Mouse (Mus musculus) monocyte, adult 2 months (primary cell): Measurements from ENCODE around the gene Dpp10.

Experiments used
- DNase-seq, 2 experiments: peaks; one replicate each; pipeline ENCODE4 v3.0.0; 2022; ENCODE audit warnings: low spot score in 2 of 2, low read depth in 1 of 2

Dpp10 gene

DNA sequence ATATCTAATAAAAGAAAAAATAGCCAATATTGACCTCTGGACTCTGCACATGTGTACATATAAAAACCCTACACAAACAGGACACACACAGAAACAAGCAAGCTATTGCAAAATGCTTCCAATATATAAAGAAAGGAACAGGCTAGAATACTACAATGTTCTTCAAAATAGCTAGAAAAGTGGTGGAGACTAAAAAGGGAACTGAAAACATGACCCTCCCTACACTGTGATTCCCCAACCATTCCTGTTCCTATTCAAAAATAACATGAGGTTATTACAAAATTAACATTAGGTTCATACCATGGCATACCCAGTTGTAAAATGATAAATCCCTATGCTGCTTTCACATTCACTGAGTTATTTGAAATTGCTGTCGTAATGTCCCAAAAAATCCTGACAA lies 125.8 kb downstream of the Dpp10 start:
- no peak for DNase-seq

GRCm38 (mm10) chr1:123902628-123903027 lies 142.7 kb downstream of the Dpp10 start:
- no peak for DNase-seq

DNA sequence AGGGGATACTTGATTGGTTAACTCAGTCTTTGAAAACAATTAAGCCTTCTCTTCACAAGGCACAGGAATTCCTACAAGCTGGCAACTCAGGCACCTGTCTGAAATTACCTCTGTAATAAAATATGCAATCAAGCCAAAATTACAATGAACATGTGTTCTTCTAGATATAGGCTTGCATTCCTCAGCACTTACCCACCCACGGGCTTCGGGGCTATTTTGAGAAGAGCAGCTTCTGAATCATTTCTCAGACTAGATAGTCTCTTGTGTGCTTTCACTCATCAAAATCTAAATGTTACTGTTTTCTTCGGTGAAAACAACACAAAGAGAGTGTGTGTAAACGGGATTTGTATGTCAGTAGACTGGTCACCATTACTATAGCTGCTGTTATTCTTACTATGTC lies 144.1 kb downstream of the Dpp10 start:
- no peak for DNase-seq

DNA sequence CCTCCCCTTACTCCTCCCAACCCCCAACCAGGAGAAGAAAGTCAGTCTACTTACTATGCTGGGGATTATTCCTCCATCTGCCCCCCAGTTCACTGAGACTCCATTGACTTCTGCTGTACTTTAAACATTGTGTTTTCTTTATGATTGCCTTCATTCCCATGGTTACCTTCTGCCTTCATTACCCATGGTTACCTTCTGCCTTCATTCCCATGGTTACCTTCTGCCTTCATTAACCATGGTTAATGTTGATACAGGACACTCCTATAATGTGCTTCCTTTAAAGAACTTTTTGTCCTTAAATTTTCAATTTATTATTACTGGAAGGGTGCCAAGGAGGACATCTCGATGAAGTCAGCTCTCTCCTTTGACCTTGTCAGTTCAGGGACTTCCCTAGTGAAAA lies 158.1 kb downstream of the Dpp10 start:
- no peak for DNase-seq

GRCm38 (mm10) chr1:123846881-123847280 lies 198.5 kb downstream of the Dpp10 start:
- no peak for DNase-seq

DNA sequence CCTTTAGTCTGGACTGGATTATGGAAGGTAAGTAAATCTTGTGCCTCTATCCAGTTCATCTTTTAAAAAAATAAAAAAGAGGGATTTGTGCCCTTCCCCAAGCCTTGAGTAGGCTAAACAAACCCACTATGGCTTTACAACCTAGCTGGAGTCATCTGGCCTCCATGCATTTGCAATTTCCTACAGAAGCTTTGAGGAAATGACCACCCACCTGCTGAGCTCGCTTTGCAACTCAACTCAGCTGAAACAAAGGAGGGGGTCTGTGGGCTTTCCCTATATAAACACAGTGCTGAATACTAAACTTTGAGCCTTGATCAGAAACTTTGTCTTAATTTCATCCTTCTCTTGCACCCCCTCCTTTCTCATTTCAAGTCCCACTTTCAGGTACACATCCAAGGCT lies 244.2 kb downstream of the Dpp10 start:
- no peak for DNase-seq

DNA sequence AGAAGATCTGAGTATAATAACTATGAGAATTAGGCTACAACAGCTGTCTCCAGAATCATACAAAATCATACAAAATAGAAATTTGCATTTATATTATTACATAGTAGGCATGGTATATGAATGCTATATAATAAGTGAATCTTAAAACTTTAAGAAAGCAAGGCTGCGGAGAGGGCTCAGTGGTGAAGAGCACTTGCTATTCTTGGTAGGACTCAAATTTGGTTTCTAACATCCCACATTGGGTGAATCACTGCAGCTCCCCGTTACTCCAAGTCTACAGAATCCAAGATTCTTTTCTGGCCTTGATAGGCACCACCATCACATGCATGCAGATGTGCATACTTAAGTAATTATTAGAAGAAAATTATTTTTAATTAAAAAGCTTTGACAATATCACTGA lies 279.8 kb downstream of the Dpp10 start:
- DNase-seq: no peak

- no peak for DNase-seq
These were observed 283.1 kb downstream of the Dpp10 start for GRCm38 (mm10) chr1:123762272-123762671.

DNA sequence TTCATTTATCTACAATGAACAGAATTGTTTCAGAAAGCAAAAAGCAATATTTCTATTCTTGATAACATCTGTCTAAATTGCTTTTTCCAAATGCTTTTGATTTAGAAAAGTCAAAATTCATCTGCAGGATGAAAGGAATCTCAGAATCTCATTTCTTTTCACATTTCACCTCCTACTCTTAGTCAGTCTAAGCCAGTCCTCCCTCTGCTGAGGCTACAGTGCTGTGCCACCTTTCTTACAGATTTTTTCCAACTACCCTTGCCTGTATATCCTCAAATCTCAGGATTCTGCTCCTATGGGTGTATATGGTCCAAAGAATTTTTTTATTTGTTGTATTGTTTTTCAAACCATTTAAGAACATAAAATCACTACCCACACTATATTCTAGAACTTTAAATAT lies 289.3 kb downstream of the Dpp10 start:
- no peak for DNase-seq

GRCm38 (mm10) chr1:123707292-123707691 lies 338.1 kb downstream of the Dpp10 start:
- DNase-seq: no peak

- no peak for DNase-seq
These were observed 386.9 kb downstream of the Dpp10 start for GRCm38 (mm10) chr1:123658409-123658808.

DNA sequence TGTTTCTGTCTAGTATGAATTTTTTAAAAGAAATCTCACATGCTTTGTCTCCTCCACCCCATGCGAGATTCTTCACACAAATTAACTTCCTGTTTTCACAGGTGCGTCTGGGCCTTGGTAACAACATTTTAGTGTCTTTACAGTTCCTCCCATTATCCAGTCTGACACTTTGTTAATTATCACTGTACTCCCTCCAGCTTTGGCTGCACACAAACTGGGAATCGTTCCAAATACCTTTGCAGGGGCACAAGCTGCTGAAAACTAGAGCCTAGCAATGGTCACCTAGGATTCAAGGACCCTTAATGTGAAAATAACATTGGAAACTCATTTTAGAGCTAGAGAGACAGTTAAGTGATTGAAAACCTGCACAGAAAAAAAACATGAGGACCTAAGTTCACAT lies 388.8 kb downstream of the Dpp10 start:
- DNase-seq: no peak

GRCm38 (mm10) chr1:123637897-123638296 lies 407.5 kb downstream of the Dpp10 start:
- DNase-seq: no peak

DNA sequence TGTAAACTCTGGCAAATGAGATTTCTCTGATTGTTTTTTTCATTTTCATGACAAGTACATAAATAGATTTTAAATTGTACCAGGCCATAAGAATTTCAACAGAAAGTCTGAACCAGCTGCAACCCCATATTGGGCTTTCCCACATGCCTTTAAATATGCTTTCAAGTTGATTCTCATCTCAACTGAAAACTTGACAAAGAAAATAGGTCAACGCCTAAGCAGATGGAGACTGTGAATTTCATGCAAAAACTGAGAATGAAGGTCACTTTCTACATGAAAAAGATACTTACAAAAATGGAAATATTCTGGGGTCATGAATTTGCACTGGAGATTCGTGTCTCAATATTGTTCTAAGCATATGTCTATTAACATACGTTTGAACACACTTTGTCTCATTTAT lies 417.1 kb downstream of the Dpp10 start:
- DNase-seq: no peak

DNA sequence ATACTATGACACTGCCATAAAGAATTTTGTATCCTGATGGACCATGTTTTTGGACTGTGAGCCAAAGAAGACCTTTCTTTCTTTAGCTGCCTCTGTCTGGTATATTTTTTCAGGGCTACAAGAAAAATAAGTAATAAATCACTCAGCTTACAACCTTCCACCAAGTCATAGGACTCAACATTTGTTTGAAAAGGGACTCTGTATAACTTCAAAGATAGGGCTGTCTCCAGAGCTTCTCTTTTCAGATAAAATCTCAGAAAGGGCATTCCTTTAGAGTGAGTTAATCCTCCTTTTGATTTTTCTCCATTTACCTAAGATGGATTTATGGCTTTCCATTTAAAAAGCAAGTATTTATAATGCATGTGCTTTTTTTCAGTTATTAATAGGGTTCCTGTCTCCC lies 460.5 kb downstream of the Dpp10 start:
- DNase-seq: no peak

DNA sequence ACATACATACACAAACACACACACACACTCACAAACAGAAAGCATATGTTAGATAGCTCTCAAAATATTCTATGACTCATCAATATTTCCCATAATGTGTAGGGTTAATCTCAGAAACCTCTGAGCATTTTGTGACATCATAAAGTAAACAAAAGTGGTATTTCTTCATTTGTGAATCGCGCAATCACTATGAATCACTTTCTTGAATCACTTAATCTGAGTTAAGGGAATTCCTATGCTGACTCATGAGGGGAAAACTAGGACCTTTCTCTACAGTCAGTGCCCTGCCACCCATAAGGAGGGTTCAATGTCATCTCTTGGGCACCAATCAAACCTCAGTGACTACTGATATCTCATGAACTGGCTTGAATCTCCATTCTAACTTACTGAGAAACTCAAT lies 465.2 kb downstream of the Dpp10 start:
- no peak for DNase-seq

DNA sequence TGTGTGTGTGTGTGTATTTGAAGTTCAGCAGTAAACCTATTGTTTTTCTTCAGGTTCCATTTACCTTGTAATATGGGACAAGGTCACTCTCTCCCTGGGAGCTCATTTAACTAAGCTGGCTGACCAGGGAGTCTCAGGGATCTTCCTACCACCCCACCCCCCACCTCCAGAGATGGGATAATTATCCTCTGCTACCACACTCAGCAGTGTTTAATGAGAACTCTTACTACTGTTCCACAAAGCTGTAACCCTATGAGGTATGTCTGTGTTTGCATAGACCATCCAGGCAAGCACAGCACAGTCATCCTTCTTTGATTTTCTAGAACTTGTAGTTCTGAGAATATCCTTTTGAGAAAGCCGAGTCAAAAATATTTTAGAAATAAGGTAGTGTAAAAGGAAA lies 471.6 kb downstream of the Dpp10 start:
- no peak for DNase-seq

- no peak for DNase-seq
These were observed 502.9 kb downstream of the Dpp10 start for GRCm38 (mm10) chr1:123542496-123542895.

GRCm38 (mm10) chr1:123467729-123468128 lies 577.6 kb downstream of the Dpp10 start:
- DNase-seq: no peak

- DNase-seq: no peak
These were observed 631.2 kb downstream of the Dpp10 start for GRCm38 (mm10) chr1:123414163-123414562.

GRCm38 (mm10) chr1:123351300-123351699 lies 694.1 kb downstream of the Dpp10 start:
- DNase-seq: no peak

DNA sequence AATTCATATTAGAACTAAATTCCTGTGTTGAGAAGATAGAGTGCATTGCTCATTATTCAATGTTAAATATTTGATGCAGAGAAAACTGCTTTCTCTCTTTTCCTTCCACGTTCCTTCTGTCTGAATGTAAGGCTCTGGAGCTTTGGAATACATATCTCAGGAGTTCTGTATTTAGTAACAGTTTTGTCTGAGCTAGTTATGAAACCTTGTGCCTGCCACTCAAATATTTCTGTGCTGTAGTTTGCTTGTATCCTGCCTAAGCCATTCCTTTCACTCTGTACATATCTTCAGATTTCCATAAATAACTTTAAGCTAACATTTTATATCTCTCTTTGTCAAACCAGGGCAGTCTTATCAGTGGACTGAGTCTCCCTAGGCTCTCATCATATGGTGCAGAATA lies 707.5 kb downstream of the Dpp10 start:
- no peak for DNase-seq

- DNase-seq: no peak
These were observed 728.5 kb downstream of the Dpp10 start for GRCm38 (mm10) chr1:123316886-123317285.
